Mouse (Mus musculus): ENCODE data around the gene Ano8.

- no peak for TF ChIP-seq CTCF (IDR thresholded peaks at IDR 0.05; ENCODE audit: borderline replicate concordance, extremely low read depth, insufficient read depth, insufficient read length)
- no peak for TF ChIP-seq POLR2A (IDR thresholded peaks at IDR 0.05; ENCODE audit: borderline replicate concordance, extremely low read depth, insufficient read depth, insufficient read length, poor library complexity, severe bottlenecking)
Observed at GRCm38 (mm10) chr8:71513018-71513754, 27.4 kb upstream of the Ano8 start.

Data from brain, embryonic 14.5 days (tissue).